ENCODE assay signal across 8 mouse cellular contexts in the genomic region with DNA sequence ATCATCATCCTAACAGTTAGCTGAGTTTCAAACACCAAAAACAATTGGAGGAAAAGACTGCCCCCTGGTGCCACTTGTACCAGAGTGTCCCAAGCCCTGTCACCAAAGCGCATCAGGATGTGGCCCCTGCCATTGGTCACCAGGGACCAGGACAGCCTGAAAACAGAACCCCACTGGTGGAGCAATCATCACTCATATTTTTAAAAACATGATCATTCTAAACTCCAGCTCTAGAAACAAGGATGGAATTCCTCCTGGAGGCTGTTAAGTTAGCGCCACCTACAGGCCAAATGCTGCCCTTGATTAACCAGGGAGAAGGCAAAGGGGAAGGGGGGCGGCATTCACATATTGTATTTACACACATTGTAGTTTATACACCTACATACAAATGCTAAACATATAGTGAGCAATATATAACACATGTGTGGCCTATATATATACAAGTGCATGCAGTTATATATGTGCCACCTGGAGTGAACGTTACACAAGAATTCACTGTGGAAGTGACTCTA. TPM values are rescaled to one million over a fixed set of nuclear protein-coding genes. Genes with fewer than 3 reads are reported as not detected.
DNase-seq lines count a peak whose midpoint lies in the region; ATAC-seq and TF ChIP-seq lines count a peak whose summit lies in the region.

No protein-coding gene starts in this region.

- peak; percentile 54; the same call in 1 of the 2 replicates for ATAC-seq in heart, postnatal 0 days (ENCODE audit: insufficient read depth, low read depth)

- H3K9me3 ChIP-seq in heart, postnatal 0 days (replicated peaks; ENCODE audit: control insufficient read depth, low read length), result no peaks in the 10 kb centered on the region

- 0 out of 2 replicates have a peak, but pooled peaks cover 5% of the 10 kb centered on the region for H3K4me1 ChIP-seq in heart, postnatal 0 days (ENCODE audit: control insufficient read depth, insufficient read depth)

- WGBS in heart, postnatal 0 days, result 25% methylated on average over 4 of the region's 4 CpGs

- H3K27ac ChIP-seq in heart, postnatal 0 days (ENCODE audit: low read depth), result no peak overlapping the region
- H3K27ac ChIP-seq in layer of hippocampus, adult 2 months, result no peak overlapping the region

- H3K4me3 ChIP-seq in heart, postnatal 0 days (ENCODE audit: low read depth, low read length), result no peak overlapping the region
- no peak overlapping the region for H3K4me3 ChIP-seq in layer of hippocampus, adult 2 months

- H3K36me3 ChIP-seq in heart, postnatal 0 days (replicated peaks; ENCODE audit: control insufficient read depth, insufficient read depth, low read length), result no peaks in the 10 kb centered on the region

- DNase-seq in adrenal gland, adult (ENCODE audit: inconsistent age in 2 of 2, low spot score in 1 of 2), result peak; percentile 36 to 88
- DNase-seq in adrenal gland, adult 8-10 months, result no peak
- DNase-seq in NIH3T3 (ENCODE audit: low read depth), result peak; percentile 78
- DNase-seq in cerebellum, postnatal 4 days (ENCODE audit: low spot score in 2 of 2), result peak; percentile 33 to 76
- peak; percentile 48 for DNase-seq in heart, postnatal 0 days (ENCODE audit: low spot score)
- DNase-seq in layer of hippocampus, adult 2 months (ENCODE audit: low spot score in 2 of 2), result peak in 1 of 2 experiments; percentile 60
- peak; percentile 77 for DNase-seq in lung, postnatal 36 days
- peak; percentile 79 for DNase-seq in retina, postnatal 1 day

- H3K27me3 ChIP-seq in heart, postnatal 0 days (ENCODE audit: control insufficient read depth, insufficient read depth, low read length), result 0 out of 2 replicates have a peak, but pooled peaks cover 12% of the 10 kb centered on the region

- no peak overlapping the region for H3K4me2 ChIP-seq in heart, postnatal 0 days (ENCODE audit: low read depth, low read length)

- H3K9ac ChIP-seq in heart, postnatal 0 days (replicated peaks; ENCODE audit: low read depth, low read length), result no peak overlapping the region

- TF ChIP-seq EP300 in heart, postnatal 0 days (IDR thresholded peaks at IDR 0.05; ENCODE audit: low read depth), result no peak

- peak; percentile 63 for TF ChIP-seq CTCF in heart, postnatal 0 days (IDR thresholded peaks at IDR 0.05; ENCODE audit: low read depth)
- peak; percentile 85 for TF ChIP-seq CTCF in layer of hippocampus, adult 2 months (conservative IDR thresholded peaks at IDR 0.05)

RNA-seq across cellular contexts. Expression of a gene that starts 1.9 kb away (rescaled TPM):
- 1 to 10 TPM in 2 of 4 experiments, under 1 TPM in 2; 0.44 to 1.6 (median 0.93) TPM for total RNA-seq in adrenal gland, adult 8-10 months (2022)
- not detected in 2 replicates for total RNA-seq in heart, postnatal 0 days (2014; rRNA removed; ENCODE audit: low replicate concordance)
- 0.11 and 0.18 TPM in 2 replicates for polyA plus RNA-seq in heart, postnatal 0 days (2015; fragmentation: Nextera tagmentation; extraction: Ambion mirVana)
- total RNA-seq in layer of hippocampus, adult 2 months (2021), result under 1 TPM; 0.32 to 0.64 TPM

RNA-seq across cellular contexts. Expression of a gene that starts 7.1 kb away (rescaled TPM):
- total RNA-seq in adrenal gland, adult 8-10 months (2022), result 10 to 100 TPM; 12.4 to 23.3 (median 14.7) TPM
- total RNA-seq in heart, postnatal 0 days (2014; rRNA removed; ENCODE audit: low replicate concordance), result 1.6 and 2.8 TPM in 2 replicates
- polyA plus RNA-seq in heart, postnatal 0 days (2015; fragmentation: Nextera tagmentation; extraction: Ambion mirVana), result 3.3 and 3.7 TPM in 2 replicates
- total RNA-seq in layer of hippocampus, adult 2 months (2021), result 10 to 100 TPM; 14.0 to 15.6 TPM
